Mouse (Mus musculus): ENCODE measurements around the gene Gbf1.

DNA sequence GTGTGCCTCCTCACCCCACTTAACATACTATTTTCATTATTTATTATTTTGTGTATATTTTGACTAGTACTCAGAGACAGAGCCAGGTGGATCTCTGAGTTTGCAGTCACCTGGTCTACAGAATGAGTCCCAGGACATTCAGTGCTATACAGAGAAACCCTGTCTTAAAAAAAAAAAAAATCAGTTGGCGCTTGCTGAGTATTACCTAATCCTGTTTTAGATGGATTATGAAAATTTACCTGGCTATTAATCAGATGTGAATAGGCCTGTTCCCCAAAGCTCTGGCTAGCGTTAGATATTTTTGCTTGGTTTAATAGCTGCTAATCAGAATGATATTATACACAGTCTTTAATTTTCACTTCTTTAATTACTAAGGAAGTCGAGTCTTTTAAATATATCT, 28.4 kb upstream of the Gbf1 start:
- TF ChIP-seq CTCF (IDR thresholded peaks at IDR 0.05; ENCODE audit: control insufficient read depth, insufficient read depth, insufficient read length): no peak
- no peak for TF ChIP-seq MYOD1 (IDR thresholded peaks at IDR 0.05; ENCODE audit: control insufficient read depth, insufficient read length, low read depth)
